In genomic region chr17:6269876-6270831, GRCm38 (mm10) we compare ENCODE assay signal across 8 mouse cellular contexts. TPM values are rescaled to one million over a fixed set of nuclear protein-coding genes. Genes with fewer than 3 reads are reported as not detected.
DNase-seq lines count a peak whose midpoint lies in the region; ATAC-seq and TF ChIP-seq lines count a peak whose summit lies in the region.
"Not testable (repeated sequence)": the region's sequence is repeated elsewhere in the genome, so short reads cannot be mapped to it uniquely, and the experiment has no call there.

No protein-coding gene starts in this region.

- H3K9ac ChIP-seq in hindbrain, embryonic 11.5 days (ENCODE audit: low read depth, low read length): peak overlapping the region; percentile 53; the same call in 1 of the 2 replicates
- peak overlapping the region; percentile 52 for H3K9ac ChIP-seq in lung, embryonic 15.5 days
- H3K9ac ChIP-seq in neural tube, embryonic 13.5 days: peak overlapping the region; percentile 70

- not testable (repeated sequence) for DNase-seq in Patski (ENCODE audit: low read depth, low spot score); layer of hippocampus, adult 2 months (ENCODE audit: low spot score in 2 of 2)
- peak; percentile 41 to 54 for DNase-seq in cerebellum, postnatal 25 days
- peak; percentile 45 to 47 for DNase-seq in frontal cortex, postnatal 36 days (ENCODE audit: low spot score in 2 of 2)
- DNase-seq in hindbrain, embryonic 11.5 days (ENCODE audit: low spot score): peak; percentile 52
- peak; percentile 31 for DNase-seq in thymus, postnatal 25 days

- not testable (repeated sequence) for H3K9me3 ChIP-seq in hindbrain, embryonic 11.5 days (ENCODE audit: control insufficient read depth, low read length); lung, embryonic 15.5 days; neural tube, embryonic 13.5 days

- CTCF ChIA-PET in Patski (lab: Charles Lee): not testable (repeated sequence)

- 3% methylated on average over 29 of the region's 84 CpGs for WGBS in hindbrain, embryonic 11.5 days
- WGBS in lung, embryonic 15.5 days: under 1% methylated on average over 41 of the region's 84 CpGs
- 2% methylated on average over 64 of the region's 84 CpGs for WGBS in neural tube, embryonic 13.5 days

- not testable (repeated sequence) for TF ChIP-seq CTCF in Patski (IDR thresholded peaks at IDR 0.05); layer of hippocampus, adult 2 months (conservative IDR thresholded peaks at IDR 0.05)

- POLR2A ChIA-PET in Patski (lab: Charles Lee): not testable (repeated sequence)

- not testable (repeated sequence) for H3K27me3 ChIP-seq in Patski; hindbrain, embryonic 11.5 days (ENCODE audit: control insufficient read depth, insufficient read depth, low read length); lung, embryonic 15.5 days; neural tube, embryonic 13.5 days

- H3K4me2 ChIP-seq in hindbrain, embryonic 11.5 days (replicated peaks; ENCODE audit: low read depth, low read length): peak overlapping the region; percentile 49
- peak overlapping the region; percentile 73 for H3K4me2 ChIP-seq in lung, embryonic 15.5 days
- H3K4me2 ChIP-seq in neural tube, embryonic 13.5 days: peak overlapping the region; percentile 65

- not testable (repeated sequence) for H3K27ac ChIP-seq in hindbrain, embryonic 11.5 days (ENCODE audit: low read depth, low read length); lung, embryonic 15.5 days; neural tube, embryonic 13.5 days (replicated peaks)
- peak overlapping the region; percentile 59; the same call in 1 of the 2 replicates for H3K27ac ChIP-seq in layer of hippocampus, adult 2 months

- not testable (repeated sequence) for H3K4me1 ChIP-seq in hindbrain, embryonic 11.5 days (replicated peaks; ENCODE audit: control insufficient read depth, insufficient read depth, low read length); lung, embryonic 15.5 days; neural tube, embryonic 13.5 days (replicated peaks)

- not testable (repeated sequence) for H3K36me3 ChIP-seq in hindbrain, embryonic 11.5 days (ENCODE audit: control insufficient read depth, insufficient read depth, low read length); lung, embryonic 15.5 days; neural tube, embryonic 13.5 days

- in situ Hi-C loops in Patski (cut with MboI; ENCODE audit: low pct_unique_long_range_greater_than_20kb): not testable (repeated sequence)

- ATAC-seq in Patski: peak; percentile 61
- peak; percentile 87 for ATAC-seq in hindbrain, embryonic 11.5 days (ENCODE audit: low FRiP score)
- peak; percentile 85; the same call in 1 of the 2 replicates for ATAC-seq in lung, embryonic 15.5 days (ENCODE audit: borderline replicate concordance, extremely low read depth, low FRiP score, low TSS enrichment)
- ATAC-seq in neural tube, embryonic 13.5 days (ENCODE audit: low read depth): peak; percentile 86

- H3K4me3 ChIP-seq in hindbrain, embryonic 11.5 days (ENCODE audit: low read depth, low read length): peak overlapping the region; percentile 48
- peak overlapping the region; percentile 56 for H3K4me3 ChIP-seq in layer of hippocampus, adult 2 months
- H3K4me3 ChIP-seq in lung, embryonic 15.5 days: peak overlapping the region; percentile 52
- peak overlapping the region; percentile 48 for H3K4me3 ChIP-seq in neural tube, embryonic 13.5 days

RNA-seq across cellular contexts. Expression of gene Tmem181a, which starts 13.5 kb away (rescaled TPM):
- 8.5 TPM for polyA plus RNA-seq in Patski (2021)
- polyA plus RNA-seq in hindbrain, embryonic 11.5 days (2014; fragmentation: Nextera tagmentation; extraction: Ambion mirVana): 24.2 and 27.1 TPM in 2 replicates
- 10 to 100 TPM; 51.4 to 52.3 TPM for total RNA-seq in layer of hippocampus, adult 2 months (2021)
- 18.9 and 20.3 TPM in 2 replicates for polyA plus RNA-seq in lung, embryonic 15.5 days (2015; fragmentation: Nextera tagmentation; extraction: Ambion mirVana)
- polyA plus RNA-seq in neural tube, embryonic 13.5 days (2015; fragmentation: Nextera tagmentation; extraction: Ambion mirVana): 35.8 and 38.5 TPM in 2 replicates

RNA-seq across cellular contexts. Expression of gene Dynlt1a, which starts 47.1 kb away (rescaled TPM):
- polyA plus RNA-seq in Patski (2021): 5.7 TPM
- polyA plus RNA-seq in hindbrain, embryonic 11.5 days (2014; fragmentation: Nextera tagmentation; extraction: Ambion mirVana): 37.0 and 41.8 TPM in 2 replicates
- total RNA-seq in layer of hippocampus, adult 2 months (2021): 10 to 100 TPM in 1 of 2 experiments, 1 to 10 TPM in 1; 9.4 to 10.3 TPM
- 15.7 and 16.4 TPM in 2 replicates for polyA plus RNA-seq in lung, embryonic 15.5 days (2015; fragmentation: Nextera tagmentation; extraction: Ambion mirVana)
- 55.6 and 56.5 TPM in 2 replicates for polyA plus RNA-seq in neural tube, embryonic 13.5 days (2015; fragmentation: Nextera tagmentation; extraction: Ambion mirVana)
